In the genomic region with DNA sequence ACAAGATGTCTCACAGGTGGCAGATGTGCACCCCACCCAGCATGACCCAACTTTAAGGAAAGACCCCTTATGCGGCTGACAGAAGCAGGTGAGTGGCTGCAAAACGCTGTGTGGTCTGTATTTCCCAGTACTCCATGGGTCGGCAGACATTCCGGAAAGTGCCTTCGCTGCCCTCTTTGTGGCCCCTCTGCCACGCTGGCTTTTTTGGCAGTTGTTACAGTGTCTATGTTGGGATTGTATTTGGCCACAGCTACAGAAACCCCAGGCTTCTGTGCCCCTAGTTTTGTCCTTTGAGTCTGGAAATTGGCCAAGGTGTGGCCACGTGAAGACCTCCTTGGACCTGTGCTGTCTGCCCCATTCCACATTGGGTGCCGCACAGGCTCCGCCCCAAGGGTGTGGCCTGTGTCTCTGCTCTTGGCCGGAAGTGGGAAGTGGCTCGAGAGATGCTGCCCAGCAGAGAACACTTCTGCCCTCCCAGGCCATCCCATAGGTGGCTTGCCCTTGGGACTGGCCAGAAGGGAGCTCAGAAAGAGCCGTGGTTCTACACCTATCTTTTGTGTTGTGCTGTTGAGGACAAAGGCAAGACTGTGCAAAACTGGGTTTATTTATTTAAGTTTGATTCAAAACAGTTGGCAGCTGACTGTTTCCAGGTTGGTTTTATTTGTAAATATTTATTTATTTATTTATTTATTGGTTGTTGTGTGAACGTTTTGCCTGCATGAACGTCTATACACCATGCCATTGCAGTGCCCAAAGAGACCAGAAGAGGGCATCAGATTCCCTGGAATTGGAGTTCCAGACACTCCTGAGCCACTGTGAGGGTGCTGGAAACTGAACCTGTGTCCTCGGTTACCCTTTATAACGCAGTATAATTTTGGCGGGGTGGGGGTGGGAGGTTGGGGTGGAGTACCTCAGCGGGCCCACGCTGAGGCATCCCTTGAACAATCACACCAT, we compare ENCODE assay signal across 12 mouse cellular contexts. TPM values are rescaled to one million over a fixed set of nuclear protein-coding genes. Genes with fewer than 3 reads are reported as not detected.
DNase-seq lines count a peak whose midpoint lies in the region; ATAC-seq lines count a peak whose summit lies in the region.
"Had no signal": no experiment of that assay in that cellular context is flagged by ENCODE, and none has a peak within 500 bp of the region (broad histone marks: within the 10 kb centered on the region; RNA-seq: fewer than 3 reads in every experiment).

No protein-coding gene starts in this region.

- ATAC-seq in monocyte, adult 5-6 weeks (replicated peaks; ENCODE audit: insufficient number of reproducible peaks, low FRiP score, low TSS enrichment, poor library complexity, severe bottlenecking): peak; percentile 29; the same call in 1 of the 2 replicates

- peak; percentile 50 for DNase-seq in heart, postnatal 4 days
- no peak for DNase-seq in heart, adult 8-10 months (ENCODE audit: low spot score)
- DNase-seq in lung, postnatal 10 days: peak; percentile 34
- DNase-seq in lung, postnatal 14 days: no peak
- DNase-seq in ES-CJ7 (ENCODE audit: low read depth, low spot score): peak; percentile 68
- no peak for DNase-seq in layer of hippocampus, adult 11-12 months (ENCODE audit: low spot score)
- DNase-seq in frontal cortex, postnatal 25 days (ENCODE audit: low spot score in 2 of 2): no peak
- DNase-seq: adrenal gland, postnatal 36 days; cerebellum, adult 11 months; layer of hippocampus, postnatal 36 days; lung, postnatal 36 days had no signal

RNA-seq across cellular contexts. Expression of a gene that starts 11.5 kb away (rescaled TPM):
- total RNA-seq in heart, postnatal 4 days (2021): 10 to 100 TPM; 47.0 to 48.7 TPM
- total RNA-seq in heart, adult 8-10 months (2022): 10 to 100 TPM; 30.2 to 35.9 (median 33.9) TPM
- total RNA-seq in monocyte, adult 5-6 weeks (2017): 14.2 to 35.4 TPM (median 20.5 TPM) in 3 replicates

RNA-seq across cellular contexts. Expression of a gene that starts 18.3 kb away (rescaled TPM):
- total RNA-seq in heart, postnatal 4 days (2021): 100 to 1,000 TPM; 138 to 141 TPM
- total RNA-seq in heart, adult 8-10 months (2022): 10 to 100 TPM; 84.9 to 93.6 (median 88.1) TPM
- 945 to 1,364 TPM (median 1,320 TPM) in 3 replicates for total RNA-seq in monocyte, adult 5-6 weeks (2017)

RNA-seq across cellular contexts. Expression of a gene that starts 37.8 kb away (rescaled TPM):
- total RNA-seq in heart, postnatal 4 days (2021): 10 to 100 TPM; 21.9 to 24.1 TPM
- 10 to 100 TPM; 11.6 to 14.3 (median 12.7) TPM for total RNA-seq in heart, adult 8-10 months (2022)
- 2.2 to 7.9 TPM (median 5.5 TPM) in 3 replicates for total RNA-seq in monocyte, adult 5-6 weeks (2017)

RNA-seq across cellular contexts. Expression of a gene that starts 38.3 kb away (rescaled TPM):
- total RNA-seq in heart, postnatal 4 days (2021): 10 to 100 TPM; 20.5 to 21.5 TPM
- total RNA-seq in heart, adult 8-10 months (2022): 10 to 100 TPM; 25.3 to 32.1 (median 30.4) TPM
- 42.8 to 46.5 TPM (median 45.0 TPM) in 3 replicates for total RNA-seq in monocyte, adult 5-6 weeks (2017)

RNA-seq across cellular contexts. Expression of a gene that starts 55.8 kb away (rescaled TPM):
- total RNA-seq in heart, postnatal 4 days (2021): 100 to 1,000 TPM; 120 to 132 TPM
- total RNA-seq in heart, adult 8-10 months (2022): 100 to 1,000 TPM in 2 of 4 experiments, 10 to 100 TPM in 2; 91.9 to 113 (median 101) TPM
- 63.4 to 67.5 TPM (median 67.5 TPM) in 3 replicates for total RNA-seq in monocyte, adult 5-6 weeks (2017)

Comparison
In these comparisons a context has a peak if more than half of its experiments do, and no peak if none do; other contexts are left out.
1. DNase-seq: peak in heart, postnatal 4 days (single experiment), lung, postnatal 10 days (single experiment) and ES-CJ7 (single experiment); none in heart, adult 8-10 months (single experiment), lung, postnatal 14 days (single experiment), layer of hippocampus, adult 11-12 months (single experiment) and frontal cortex, postnatal 25 days (0 of 2).